Mouse (Mus musculus) liver, adult (tissue): ENCODE data around the gene Kazn.
A peak's percentile ranks its signal among the peaks of the same experiment; 100 is the strongest.

Experiments
- GATA4 ChIP-seq: IDR thresholded peaks from 2 replicates; pipeline ENCODE4 v1.6.1; 2014; ENCODE audit warnings: mild to moderate bottlenecking, low read length; ENCODE audit not compliant: insufficient replicate concordance

The Kazn gene

DNA sequence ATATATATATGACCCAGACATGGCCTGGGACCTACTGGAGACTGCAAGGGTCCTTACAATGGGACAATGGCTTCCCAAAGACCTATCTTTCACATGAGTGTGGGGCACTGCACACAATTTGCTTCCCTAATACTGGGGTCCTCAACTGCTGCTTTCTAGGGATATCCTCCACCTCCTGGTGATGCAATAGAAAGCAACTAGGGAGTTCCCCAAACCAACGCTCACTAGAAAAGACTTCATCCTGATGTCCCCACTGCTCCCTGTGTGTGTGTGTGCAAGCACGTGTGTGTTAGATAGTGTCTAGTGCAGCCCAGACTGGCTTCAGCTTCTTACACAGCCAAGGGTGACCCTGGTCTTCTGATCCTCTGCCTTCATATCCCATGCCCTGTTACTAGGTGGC, 103.7 kb downstream of the Kazn start:
- no peak for TF ChIP-seq GATA4

DNA sequence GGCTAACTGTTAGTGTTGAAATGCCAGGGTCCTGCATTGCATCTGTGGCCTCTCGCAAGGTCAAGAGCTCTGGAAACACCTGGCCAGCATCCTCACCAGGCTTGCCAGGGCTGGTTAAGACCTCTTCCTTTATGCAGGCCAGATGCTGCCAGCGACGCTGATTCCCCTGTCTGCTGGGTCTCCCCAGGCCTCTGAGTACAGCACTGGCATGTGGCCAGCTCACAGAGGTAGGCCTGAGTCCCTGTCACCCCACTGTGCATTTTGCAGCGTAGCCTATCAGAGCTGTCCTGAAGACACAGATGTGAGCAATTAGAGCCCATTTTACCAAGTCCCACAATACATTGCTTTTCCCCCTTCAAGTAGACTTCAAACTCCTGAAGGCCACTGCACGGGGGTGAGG, 109.0 kb downstream of the Kazn start:
- TF ChIP-seq GATA4: no peak

DNA sequence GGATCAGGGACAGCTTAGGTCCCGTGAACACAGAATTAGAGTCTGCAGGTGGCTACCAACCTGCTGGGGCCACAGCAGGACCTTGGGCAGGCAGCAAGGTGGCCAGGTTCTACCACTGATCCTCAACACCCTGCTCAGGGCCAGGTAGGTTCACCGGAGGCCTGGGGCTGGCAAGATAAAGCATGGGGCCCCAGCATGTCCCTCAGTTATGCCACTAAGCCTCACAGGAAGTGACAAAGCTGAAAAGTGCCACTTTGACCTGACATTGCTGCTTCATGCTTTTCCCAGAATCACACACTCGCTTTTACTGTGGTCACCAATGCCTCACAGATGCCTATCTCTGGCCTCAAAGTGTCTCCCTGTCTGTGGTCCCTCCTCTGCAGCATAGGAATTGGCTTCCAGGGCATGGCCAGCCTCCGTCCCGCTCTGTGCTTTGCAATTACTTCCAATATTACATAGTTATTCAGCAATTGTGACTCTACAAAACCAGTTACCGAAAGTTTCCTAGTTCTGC, 111.9 kb downstream of the Kazn start:
- no peak for TF ChIP-seq GATA4

DNA sequence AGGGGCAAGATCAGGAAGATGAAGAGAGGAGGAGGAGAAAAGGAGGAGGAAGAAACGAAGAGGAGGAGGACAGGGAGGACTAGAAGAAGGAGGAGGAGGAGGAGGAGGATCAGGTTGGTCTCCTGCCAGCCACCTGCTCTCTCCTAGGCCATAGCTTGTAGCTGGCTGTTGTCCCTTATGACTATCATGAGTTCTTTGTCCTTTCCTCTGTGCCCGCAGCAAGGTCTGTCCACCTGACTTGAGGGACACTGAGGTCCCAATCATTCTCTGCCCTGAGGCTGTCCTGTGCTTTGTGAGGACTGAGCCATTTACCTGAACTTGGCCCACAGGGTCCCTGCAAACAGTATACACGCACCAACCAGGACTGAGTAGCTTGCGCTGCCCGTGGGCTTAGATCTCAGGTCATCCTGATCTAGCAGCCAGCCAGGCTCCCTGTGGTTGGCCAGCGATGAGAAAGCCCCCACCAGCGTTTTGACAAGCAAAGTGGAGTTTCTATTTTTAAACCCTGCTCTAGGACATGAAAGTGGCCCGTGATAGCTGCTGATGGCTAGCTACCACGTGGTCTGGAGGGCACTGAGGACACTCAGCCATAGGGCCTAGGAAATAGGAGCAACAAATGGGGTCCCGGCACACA, 112.4 kb downstream of the Kazn start:
- TF ChIP-seq GATA4: no peak

DNA sequence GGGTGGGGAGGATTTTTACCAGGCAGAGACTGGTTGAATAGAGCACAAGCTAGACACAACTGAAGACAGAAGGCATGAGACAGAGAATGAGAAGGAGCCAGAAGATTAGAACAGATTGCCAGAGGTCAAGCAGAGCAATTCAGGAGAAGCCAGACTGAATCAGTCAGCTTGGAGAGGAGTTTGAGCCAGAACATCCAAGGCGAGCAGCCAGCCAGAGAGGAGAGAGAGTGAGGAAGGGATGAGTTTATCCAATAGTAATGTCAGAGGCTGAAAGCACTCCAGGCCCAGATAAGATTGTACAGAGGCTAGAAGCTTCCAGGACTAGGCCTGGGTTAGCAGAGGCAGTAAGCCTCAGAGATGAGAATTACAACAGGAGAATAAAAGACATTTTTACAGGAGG, 118.0 kb downstream of the Kazn start:
- no peak for TF ChIP-seq GATA4

DNA sequence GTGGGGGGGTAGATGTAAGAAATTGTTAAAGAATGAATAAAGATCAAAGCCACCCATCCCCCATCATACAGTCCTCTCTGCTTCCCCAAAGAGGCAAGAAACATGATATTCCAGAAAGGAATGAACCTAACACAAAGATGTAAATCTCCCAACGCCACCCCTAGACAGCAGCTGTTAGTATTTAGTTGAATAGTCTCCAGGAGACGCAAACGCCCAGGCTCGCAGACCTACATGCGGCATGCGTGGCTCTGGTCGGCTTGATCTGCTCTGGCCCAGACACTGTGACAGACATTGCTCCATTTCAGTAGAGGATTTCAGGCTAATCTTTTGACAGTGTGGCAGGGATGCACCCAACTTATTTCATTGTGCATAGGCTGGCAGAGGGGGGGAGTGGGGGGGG, 120.7 kb downstream of the Kazn start:
- no peak for TF ChIP-seq GATA4

- TF ChIP-seq GATA4: no peak
These were observed 121.2 kb downstream of the Kazn start for GRCm38 (mm10) chr4:142117993-142118392.

DNA sequence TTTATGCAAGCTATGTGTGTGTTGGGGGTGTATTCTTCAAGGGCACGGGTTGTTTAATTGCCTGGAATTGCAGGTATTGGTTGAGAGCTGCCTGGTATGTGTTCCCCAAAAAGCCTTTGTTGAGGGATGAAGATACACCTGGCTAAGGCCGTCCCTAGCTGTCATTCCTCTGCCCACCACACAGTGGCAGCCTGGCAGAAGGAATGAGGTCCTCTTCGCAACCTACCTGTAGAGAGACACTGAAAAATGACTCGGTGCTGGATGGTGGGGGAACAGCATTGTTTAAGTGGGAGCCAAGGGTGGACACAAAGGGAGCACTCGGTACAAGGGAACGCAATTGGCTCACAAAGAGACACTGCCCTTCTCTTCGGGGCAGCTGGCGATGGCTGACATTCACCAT, 125.9 kb downstream of the Kazn start:
- no peak for TF ChIP-seq GATA4

DNA sequence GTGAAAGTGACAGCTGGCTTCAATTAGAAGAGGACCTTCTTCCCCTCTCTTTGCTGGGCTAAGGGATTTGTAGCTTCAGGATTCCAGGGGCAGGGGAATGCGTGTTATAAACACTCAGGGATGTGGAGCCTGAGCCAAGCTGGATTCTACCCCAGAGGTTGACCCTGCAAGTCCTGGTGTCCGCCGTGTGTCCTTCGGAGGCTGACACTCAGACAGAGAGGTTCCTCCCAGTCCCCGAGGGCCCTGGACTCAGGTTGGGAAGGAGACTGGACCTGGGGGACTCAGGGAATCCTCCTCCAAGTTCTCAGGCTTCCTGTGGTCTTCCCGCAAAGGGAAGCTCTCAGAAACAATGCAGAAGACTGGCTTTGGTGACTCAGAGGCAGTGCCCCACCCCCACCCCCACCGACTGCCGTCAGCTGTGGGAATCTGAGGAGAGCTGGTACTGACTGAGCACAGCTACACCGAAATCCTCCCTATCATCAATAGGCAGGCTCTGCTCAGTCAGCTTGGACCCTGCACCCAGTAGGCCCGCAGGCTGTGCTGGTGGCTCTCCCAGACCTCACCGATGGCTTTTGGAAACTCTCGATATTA, 136.0 kb downstream of the Kazn start:
- no peak for TF ChIP-seq GATA4

DNA sequence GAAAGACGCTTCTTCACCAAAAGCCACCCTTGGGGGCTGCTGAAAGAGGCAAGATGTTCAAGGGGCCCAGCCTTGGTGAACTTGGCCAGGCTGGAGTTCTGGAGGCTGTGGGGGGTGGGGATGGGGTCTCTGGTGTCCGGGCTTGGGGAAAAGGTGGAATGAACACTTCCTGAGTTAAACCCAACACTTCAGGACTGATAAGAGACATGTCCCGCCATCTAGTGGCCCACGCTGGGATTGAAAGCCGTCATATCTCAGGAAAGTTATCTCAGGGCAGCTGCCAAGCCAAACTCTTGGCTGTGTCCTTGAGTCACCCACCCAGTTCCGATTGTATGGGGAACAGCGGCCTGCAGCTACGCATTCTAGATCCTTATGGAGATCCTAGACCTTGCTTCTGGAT, 140.9 kb downstream of the Kazn start:
- peak; percentile 84; the same call in 1 of the 2 replicates for TF ChIP-seq GATA4

DNA sequence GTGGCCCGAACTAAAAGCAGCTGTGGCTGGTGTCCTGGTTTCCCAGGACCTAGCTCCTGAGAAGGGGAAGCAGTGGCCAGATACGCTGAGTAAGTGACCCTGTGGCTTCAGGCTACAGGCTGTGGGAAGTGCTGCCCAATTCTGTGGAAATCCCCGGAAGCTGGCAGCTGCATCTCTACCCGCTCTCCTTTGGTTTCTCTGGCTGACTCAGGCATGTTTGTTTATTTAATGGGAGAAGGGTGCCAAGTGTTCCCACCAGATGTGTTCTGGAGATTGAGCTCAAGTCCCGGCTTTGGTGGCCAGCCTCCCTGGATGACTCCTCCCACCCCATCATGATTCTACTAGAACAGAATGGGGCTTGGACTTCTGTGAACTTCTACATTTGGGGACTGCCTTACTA, 141.3 kb downstream of the Kazn start:
- TF ChIP-seq GATA4: no peak

- TF ChIP-seq GATA4: no peak
These were observed 143.5 kb downstream of the Kazn start for GRCm38 (mm10) chr4:142095513-142096241.

- TF ChIP-seq GATA4: peak; percentile 92; the same call in 1 of the 2 replicates
These were observed 144.8 kb downstream of the Kazn start for GRCm38 (mm10) chr4:142094386-142094785.

DNA sequence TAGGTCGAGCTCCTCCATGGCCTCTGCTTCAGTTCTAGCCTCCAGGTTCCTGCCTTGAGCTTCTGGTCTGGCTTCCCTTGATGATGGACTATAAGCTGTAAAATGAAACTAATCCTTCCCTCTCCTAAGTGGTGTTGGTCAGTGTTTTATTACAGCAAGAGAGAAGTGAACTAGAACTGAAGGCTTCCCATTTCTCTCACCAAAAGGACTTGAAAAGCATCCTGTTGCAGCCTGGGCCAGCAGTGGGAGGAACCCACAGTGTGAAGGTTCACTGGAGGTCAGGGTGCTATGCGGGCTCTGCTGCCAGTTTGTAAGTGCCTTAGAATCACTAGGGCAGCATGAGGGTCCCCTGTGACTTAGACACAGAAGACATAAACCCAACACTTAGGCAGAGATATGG, 148.1 kb downstream of the Kazn start:
- TF ChIP-seq GATA4: no peak

DNA sequence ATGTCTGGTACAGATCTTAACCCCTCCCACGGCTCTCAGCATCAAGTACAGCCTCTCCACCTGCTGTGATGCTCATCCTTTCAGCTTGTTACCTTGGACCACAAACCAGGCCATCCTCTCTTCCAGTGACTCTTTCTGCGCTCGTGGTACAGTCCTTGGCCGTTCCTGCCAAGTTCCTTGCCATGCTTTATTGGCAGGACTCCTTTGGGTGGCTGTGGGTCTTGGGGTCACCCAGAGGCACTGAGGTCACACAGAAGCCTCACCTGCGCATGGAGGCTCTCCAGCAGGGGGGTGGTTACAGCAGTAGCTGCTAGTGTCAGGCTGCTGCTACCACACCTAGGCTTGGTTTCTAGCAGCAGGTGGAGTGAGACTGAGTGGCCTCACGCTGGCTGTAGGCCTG, 149.2 kb downstream of the Kazn start:
- no peak for TF ChIP-seq GATA4

GRCm38 (mm10) chr4:142088836-142089235, 150.4 kb downstream of the Kazn start:
- TF ChIP-seq GATA4: peak; percentile 66; the same call in 1 of the 2 replicates

DNA sequence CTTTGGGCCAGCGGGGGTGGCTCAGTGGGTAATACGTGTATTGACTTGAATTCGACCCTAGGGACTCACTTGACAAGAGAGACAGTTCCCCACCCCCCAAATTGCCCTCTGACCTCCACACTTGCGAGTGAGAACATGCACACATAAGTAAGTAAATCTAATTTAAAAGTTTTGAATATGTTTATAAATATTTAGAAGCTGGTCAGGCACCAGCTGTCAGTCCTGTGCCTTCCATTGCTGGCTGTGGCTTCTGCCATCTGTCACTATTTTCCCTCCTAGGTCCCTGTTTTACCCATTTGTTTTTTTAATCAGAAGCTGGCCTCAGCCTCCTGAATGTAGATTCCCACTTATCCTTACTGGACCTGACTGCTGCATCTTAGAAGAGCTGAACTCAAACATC, 150.8 kb downstream of the Kazn start:
- TF ChIP-seq GATA4: no peak
